Mouse (Mus musculus) 3T3-L1 (cell line): ENCODE measurements around the gene Kif5a.
"Not testable (repeated sequence)": the region's sequence is repeated elsewhere in the genome, so short reads cannot be mapped to it uniquely, and the experiment has no call there.

Source experiments
- DNase-seq: peaks from one replicate; pipeline ENCODE4 v3.0.0-alpha.2; 2015; ENCODE audit warnings: low read depth, low spot score

Gene Kif5a

DNA sequence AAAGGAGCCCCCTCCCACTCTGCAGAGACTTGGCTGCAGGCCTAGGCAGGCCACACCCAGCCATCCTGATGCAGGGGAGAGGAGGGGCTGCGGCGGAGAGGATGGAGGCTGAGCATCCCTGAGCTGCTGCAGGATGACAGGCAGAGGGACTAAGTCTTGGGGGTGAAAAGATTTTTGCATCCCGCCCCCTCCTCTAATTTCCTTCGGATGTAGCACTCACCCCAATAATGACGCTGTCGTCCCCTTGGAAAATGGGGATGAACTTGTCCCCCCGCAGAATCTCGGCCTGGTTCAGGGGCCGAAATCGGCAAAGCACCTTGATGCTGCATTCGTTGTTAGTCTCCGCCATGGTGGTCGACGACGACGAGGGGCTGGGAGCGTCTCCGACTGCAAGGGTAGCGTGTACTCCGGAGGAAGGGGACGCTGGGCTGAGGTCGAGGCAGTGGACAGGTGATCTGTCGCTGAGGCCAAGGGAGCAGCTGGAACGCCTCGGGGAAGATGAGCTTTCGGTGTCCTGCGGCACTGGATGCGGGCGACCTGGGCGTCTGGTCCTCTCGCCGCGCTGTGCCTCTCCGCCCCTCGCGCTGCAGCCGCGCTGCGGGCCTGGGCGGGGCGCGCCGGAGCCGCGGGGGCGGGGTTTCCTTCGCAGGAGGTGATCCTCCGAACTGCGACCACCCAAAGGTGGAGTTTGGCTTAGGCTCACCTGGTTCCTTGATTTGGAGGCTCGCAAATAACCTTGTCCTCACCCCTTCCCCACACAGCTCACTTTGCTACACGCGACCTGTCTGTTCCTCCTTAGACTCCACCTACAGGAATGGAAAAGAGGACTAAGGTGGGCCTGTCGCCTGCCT lies at the start of gene Kif5a:
TSS of gene Kif5a (minus strand) at position 801 of the 851 bp plus-strand sequence.
- DNase-seq = no peak

DNA sequence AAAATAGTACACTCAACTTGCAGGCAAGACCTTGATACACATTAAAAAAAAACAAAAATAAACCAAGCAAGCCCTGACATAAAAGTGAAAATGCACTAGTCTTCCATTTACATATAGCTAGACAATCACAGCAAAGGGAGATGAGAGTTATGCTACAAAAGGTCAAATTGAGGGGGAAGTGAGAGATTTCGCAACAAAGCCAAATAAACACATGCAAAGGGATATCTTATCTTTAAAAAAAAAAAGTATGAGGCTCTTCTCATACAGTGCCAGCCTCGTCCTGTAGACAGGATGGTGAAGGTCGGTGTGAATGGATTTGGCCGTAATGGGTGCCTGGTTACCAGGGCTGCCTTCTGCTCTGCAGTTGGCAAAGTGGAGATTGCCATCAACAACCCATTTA lies 49.7 kb upstream of the Kif5a start:
- DNase-seq = no peak

DNA sequence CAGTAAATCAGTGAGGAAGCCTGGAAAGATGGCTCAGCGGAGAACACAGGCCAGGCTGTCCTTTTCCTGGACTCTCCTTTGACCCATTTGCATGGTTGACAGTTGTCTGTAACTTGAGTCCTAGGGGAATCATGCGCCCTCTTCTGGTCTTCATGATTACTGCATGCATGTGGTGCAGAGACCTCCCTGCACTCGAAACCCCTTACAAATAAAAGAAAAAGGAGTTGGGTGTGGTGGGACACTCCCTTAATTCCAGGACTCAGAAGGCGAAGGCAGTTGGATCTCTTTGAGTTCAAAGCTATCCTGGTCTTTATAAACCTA lies 49.2 kb upstream of the Kif5a start:
- peak; percentile 94 for DNase-seq

DNA sequence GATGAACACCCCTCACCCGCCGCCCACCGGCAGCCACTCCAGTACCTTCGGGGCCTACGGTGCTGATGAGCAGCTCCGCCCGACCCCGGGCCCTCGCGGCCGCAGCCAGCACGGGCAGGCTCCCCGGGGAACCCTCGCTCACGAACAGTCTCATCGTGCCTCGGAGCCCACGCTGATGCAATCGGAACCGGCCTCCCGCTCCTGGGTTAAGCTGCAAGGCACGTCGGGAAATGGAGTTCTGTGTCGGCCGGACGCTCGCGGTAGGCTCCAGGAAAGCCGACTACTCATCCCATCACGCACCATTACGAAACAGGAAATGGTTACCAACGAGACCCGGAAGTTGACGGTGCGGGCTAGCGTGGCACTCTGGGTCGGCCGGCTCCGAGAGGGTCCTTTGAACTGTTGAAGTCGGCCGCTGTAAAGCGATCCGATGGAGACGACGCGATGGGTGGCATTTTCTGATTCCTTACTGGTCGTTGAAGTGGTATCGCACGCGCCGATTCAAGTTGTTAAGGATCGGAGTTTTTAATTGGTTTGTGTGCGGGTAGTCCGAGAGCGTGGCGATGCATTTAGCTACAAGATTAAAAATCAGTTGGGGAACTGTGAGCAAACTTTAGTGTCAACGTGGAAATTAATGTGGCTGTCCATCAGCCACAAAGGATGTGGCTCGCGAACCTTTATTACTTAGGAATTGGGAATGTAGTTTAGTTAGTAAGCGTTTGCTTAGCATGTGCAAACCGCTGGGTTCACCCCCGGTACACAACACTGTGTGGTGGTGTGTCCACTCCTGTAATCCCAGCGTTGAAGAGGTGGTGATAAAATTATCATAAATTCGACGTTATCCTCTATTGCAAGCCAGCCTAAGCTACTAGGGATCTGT lies 48.6 kb upstream of the Kif5a start, which contains the start of gene Mars:
TSS of gene Mars (minus strand) at position 311 of the 880 bp plus-strand sequence.
- DNase-seq = peak; percentile 98

DNA sequence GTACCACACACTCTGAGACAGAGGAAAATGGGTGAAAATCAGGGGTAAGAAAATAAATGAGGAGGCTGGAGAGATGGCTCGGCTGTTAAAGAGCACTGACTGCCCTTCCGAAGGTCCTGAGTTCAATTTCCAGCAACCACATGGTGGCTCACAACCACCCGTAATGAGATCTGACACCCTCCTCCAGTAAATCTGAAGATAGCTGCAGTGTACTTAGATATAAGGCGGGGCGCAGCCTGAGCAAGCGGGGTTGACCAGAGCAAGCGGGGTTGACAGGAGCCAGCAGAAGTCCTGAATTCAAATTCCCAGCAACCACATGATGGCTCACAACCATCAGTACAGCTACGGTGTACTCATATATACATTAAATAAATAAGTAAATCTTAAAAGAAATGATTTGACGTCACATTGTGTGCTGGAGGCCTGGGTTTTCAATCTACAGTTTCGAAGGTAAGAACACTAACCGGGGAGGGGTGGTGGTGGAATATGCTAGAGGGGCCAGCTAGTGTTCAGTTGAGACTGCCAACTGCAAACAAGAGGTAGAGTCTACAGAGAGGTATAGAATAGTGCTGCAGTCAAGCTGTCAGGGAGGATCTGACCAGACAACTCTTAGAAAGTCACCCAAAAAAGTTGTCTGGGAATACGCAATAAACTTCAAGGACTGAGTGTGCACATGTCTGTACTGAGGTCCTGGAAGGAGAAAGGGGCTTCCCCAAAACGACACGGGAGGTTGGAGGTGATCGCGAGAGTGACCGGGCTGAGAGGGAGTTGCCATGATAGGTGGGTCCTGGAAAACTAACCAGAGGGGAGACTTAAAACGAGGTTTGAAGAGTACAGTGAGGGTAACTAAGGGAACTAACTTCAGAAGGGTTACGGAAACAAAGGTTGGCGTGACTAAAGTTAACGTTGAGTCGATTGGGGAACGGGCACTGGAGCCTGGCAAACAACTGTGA lies 47.7 kb upstream of the Kif5a start:
- peak; percentile 90 for DNase-seq

DNA sequence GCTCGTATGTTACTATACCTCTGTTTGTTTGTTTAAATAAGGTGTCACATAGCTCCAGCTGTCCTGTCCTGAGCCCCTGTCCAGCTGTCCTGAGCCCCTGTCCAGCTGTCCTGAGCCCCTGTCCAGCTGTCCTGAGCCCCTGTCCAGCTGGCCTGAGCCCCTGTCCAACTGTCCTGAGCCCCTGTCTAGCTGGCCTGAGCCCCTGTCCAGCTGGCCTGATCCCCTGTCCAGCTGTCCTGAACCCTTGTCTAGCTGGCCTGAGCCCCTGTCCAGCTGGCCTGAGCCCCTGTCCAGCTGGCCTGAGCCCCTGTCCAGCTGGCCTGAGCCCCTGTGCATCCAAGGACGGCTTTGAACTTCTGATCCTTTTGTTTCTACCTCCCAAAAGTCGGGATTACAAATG lies 46.0 kb upstream of the Kif5a start:
- not testable (repeated sequence) for DNase-seq

DNA sequence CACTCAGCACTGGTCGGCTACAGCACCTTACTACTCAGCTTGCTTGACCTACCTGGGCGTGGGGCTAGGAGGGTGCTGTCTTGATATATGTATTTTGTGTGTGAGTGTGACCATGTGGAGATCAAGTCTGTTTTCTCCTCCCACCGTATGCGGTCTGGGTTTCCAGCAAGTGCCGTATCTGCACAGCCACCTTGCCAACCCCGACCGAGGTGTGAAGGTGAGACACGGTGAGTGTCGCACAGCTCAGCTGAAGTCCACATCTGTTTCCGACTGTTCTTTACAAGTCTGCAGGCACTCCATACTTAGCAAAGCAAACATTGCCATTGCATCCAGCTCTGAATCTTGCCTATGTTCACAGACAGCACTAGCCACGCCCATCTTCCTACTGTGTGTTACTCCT lies 40.0 kb upstream of the Kif5a start:
- DNase-seq = no peak

DNA sequence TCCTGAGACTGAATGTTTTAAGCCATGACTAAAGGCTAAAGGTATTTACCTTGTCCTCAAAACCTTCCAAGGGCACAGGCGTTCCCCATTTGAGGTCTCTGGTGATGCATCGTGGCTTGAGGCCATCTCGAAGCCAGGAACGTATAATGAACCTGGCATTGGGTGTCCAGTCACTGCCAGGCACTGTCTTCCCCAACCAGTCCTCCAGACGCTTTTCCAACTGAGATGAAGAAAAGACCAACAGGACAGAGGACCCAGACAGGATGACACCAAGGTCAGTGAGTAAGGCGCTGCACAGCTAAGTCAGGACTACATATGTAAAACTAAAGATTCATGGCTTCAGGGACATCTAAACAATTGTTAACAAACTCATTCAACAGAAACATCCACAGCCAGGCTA lies 37.2 kb upstream of the Kif5a start:
- DNase-seq = no peak

DNA sequence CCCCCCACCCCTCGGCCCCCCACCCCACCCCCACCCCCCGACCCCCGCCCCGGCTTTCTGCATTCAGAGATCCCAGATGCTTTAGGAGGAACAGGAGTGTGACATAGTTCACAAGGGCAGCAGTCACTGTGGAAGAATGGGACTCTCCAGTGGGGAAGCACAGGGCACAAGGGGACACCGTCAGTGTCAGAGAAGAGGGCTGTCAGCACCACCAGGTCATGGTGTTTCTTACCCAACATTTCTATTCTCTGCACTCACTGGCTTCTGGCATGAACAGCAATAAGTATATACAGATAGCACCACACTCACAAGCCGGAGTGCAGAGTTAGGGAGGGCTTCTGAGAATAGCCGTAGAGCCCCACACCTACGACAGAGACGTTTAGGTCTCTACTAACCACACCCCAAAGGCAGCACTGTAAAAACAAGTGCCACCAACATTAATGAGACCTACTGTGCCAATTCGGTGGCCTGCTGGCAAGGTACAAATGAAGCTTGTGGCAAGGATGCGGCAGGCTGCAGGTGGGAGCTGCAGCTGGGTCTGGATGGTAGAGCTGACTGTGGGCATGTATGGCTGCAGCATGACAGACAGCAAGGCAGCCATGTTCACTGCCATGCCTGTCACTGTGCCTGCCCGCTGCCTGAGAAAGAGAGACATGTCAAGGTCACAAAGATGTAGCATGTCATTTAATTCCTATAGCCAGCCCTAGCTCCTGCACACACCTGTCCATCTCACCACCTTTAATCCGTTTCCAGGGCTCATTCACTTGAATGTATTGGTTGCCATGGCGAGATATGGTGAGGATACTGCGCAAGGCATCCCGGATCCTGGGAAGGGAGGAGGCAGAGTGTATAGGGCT lies 34.1 kb upstream of the Kif5a start:
- no peak for DNase-seq

DNA sequence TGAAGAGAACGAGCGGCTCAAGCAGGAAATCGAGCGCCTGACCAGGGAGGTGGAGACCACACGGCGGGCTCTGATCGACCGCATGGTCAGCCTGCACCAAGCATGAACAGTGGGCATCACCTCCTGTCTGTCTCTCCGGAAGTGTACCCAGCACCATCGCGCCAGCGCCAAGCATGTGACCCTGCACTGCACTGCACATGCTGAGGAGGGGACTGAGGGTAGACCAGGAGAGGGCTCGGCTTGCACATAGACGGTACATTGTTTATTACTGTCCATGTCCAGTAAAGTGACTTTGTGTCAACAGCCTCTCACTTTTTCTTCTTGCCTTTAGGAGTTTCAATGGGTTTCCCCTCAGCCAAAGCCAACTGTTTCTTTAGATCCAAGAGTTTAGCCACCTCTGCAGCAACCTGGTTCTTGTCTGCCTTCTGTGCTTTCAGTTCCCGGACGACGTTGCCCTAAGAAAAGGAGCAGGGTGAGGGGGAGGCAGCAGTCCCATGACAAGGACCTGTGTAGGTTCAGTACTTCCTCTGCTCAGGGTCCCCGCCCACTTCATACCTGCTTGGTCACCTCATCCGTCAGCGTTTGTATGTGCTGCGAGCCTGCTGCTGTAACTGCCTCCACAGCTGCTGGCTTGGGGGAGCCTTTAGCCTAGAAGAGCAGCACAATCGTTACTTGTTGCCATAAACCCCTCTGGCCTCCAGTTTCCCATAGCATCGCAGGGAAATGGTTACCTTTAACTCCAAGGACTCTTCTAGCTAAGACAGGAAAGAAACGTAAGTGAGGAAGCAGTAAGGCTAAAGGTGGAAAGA lies 33.0 kb upstream of the Kif5a start:
- DNase-seq = no peak

DNA sequence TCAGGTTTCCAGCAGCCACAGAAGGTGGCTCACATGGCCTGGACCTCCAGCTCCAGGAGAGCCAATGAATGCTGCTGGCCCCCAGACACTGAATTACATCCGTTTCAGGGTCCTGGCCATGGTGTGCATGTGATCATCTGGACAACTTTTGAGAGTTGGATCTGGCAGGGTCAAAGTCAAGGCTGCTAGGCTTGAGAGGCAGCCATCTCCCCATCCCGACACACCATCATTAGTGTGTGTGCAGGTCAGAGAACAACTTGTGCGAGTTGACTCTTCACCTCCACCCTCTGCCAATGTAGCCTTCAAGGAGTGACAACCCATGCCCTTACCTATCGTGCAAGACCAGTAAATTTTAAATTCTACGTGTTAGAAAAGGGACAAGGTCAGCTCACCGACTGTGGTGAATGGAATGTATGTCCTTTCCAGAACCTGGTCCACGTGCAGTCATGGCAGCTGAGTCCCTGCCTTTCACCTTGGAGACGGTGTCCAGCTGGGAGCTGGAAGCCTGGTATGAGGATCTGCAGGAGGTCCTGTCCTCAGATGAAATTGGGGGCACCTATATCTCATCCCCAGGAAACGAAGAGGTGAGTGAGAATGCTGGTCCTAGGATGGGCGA lies 31.9 kb upstream of the Kif5a start:
- DNase-seq = no peak

DNA sequence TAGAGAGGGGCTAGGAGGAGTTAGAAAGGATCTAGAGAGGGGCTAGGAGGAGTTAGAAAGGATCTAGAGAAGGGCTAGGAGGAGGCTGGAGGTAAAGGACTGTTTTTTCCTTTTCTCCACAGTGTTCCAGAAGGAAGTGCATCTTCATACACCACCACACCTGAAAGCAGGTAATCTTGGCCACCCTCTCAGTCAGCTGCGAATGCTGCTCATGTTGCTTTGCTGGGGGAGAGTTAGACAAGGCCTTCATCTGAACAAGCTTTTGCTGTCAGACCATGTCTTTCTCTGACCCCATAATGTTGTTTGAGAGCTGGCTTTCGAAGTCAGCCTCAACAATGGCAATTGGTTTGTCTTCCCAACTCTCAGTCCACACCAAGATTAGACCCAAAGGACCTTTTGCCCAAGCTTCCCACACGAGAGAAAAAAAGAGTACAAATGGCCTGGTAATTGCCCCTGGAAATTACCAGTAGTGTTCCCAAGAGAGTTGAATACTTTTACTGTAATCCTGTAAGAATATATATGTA lies 30.5 kb upstream of the Kif5a start:
- DNase-seq = no peak

DNA sequence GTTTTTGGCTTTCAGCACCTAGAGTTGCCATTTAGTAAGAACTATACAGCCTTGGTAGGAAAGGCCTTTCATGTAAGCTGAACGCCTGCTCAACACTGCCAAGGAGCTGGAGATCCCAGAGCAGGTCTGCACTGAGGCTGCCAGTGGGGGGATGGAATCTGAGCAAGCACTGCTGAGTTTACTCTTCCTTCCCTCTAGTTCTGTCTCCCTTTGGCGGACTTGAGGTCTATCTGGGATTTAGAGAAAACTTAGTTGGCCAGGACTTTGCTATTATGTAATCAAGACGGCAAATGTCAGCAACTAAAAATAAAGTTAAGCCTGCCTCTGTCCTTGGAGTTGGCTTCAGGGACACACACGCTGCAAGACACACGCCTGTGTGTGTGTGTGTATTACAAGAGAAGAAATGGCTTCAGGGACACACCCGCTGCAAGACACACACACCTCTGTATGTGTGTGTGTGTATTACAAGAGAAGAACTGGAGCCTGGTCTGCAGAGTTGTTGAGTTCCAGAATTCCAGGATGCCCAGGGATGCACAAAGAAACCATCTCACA lies 29.9 kb upstream of the Kif5a start:
- DNase-seq = peak; percentile 34

DNA sequence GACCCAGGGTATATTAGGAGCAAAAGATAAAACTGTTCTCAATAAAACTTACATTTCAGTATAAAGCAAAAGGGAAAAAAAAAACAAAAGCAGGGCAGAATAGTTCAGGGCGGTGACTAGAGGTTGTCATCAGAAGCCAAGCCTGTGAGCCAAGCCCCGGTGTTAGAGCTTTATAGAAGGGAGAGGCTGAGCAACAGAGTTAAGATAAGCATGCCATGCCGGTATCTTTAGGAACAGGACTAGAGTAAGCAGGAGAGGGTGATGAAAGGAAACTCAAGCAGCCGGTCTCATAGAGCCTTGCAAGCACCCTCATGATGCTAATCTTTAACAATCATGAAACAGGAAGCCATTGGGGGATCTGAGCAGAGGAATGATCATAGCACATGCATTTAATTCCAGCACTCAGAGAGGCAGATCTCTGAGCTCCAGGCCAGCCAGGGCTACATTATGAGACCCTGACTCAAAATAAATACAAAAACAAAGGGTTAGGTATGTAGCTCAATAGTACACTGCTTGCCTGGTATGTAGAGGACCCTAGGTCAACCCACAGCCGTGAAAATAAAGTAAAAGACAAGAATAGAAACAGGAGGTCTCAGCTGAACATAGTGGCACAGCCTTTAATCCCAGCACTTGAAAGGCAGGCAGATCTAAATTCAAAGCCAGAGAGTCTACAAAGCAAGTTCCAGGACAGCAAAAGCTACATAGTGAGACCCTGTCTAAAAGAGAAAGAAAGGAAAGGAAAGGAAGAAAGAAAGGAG lies 28.9 kb upstream of the Kif5a start:
- no peak for DNase-seq

DNA sequence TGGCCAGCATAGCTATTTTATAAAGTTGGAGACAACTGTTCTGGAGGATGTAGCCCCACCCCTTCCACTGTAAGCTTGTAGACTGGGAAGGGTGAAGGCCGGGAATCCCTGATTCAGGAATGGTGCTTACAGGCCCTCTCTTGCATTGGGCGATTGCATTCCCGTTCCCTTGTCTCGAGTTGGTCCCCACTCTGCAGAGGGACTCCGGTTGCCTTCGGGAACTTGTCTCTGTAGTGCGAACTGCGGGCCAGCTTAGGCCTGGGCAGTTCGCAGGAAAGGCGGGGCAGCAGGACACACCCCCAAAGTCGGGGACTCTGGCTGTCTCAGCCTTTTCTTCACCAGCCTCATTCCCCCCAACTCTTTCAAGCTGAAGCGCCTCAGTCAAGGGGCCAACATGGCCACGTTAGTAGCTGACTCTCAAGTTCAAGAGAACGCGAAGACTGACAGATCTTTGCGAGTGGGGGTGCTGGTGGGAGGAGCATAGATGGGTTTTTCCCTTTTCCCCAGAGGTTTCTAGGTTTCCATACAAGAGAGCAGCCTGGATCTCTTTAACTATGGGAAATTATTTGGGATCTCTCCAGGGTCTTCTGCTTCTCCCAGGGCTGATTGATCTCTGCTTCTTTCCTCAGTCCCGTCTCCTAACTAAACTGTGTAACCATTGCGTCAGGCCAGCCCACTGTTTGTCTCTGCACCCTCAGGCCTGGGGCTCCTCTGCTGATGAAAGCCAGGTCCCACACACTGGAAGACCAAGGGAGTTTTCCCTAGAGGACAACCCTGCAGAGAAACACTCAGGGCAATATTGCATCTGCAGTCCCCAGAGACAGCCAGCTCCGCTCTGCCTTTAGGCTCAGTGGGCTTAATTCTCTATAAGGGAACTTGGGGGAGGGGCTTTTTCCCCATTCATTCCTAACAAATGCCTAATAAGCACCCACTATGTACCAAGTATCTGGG lies 28.1 kb upstream of the Kif5a start:
- no peak for DNase-seq

DNA sequence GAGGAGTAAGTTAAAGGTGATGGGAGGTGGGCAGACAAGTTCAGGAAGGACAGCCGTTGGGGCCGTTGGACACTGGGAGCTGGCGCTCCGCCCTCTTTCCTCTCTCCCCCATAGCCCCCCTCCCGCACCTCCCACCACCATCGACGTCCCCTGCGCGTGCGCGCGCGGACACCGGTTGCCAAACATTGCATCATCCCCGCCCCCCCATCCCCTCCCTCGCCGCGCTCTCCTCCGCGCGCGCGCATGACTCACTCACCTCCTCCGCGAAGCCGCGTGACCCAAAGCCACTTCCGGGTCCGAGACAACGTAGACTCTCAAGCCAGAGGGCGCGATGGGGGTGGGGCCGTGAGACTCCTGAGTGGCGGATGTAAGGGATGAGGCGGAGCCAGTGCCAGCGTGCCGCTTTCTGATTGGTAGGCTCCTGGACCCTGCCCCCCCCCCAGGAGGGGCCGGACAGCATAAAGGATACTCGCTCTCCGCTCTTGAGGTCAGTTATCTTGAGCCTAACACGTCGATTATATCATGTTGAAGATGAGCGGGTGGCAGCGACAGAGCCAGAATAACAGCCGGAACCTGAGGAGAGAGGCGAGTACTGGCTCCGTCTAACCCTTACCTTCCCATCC lies 27.3 kb upstream of the Kif5a start:
- DNase-seq = peak; percentile 100
